Mouse (Mus musculus): ENCODE results near the gene Izumo1. TPM values are rescaled to one million over a fixed set of nuclear protein-coding genes. Genes with fewer than 3 reads are reported as not detected.

Izumo1 gene
- not detected for polyA plus RNA-seq (2014; fragmentation: Illumina TruSeq; extraction: RNeasy Lipid Tissue Mini Kit (QIAGEN cat#74804); ENCODE audit: low replicate concordance)

DNA sequence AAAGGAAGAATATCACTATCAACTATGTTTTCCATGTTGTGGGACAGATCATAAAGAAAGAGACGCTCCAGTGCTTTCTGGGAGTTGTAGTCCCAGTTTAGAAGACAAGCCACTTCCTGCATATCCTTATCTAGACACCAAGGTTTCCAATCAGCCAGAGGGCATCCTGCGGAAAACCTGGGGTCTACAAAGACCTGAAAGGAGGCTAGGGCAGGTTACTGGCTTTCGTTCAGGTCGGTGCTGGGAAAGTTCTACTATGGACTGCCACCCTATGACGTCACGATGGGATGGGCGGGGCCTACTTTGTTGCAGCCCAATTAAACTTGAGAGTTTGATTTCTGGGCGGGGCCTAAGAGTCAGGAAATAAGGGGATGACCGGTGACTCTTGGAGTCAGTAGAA, at the start of gene Izumo1:
TSS of gene Izumo1 (plus strand) at position 369 of the 400 bp plus-strand sequence.

DNA sequence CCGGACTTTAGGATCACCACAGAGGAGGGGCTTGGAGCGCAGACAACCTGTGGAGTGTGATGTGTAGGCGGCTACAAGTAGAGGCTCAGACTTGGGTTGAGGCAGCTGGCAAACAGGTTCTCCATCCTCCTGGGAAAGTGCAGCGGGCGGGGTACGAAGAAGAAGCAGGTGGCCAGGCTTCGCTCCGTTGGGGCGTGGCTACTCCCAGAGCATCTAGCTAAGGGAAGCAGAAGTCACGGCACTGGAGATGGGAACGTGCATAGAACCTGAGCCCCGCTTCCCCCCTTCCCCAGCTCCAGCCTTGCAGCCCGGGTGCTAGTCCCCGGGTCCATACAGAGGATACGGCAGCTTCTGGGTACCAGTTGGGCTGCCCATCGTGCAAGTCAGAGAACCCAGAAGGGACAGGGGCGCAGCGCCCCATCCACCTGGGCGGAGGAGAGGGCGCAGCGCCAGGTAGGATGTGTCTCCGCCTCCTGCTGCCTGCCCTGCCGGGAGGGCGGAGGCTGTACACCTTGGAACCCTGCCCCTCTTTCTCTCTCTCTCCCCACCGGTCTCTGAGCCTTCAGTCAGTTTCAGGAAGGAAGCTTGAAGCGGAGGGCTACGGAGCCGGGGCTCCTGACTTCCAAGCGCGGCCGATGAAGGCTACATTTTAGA, 4.4 kb upstream of the Izumo1 start, which contains the start of gene Fut1:
TSS of gene Fut1 (plus strand) at position 248 of the 654 bp plus-strand sequence.

DNA sequence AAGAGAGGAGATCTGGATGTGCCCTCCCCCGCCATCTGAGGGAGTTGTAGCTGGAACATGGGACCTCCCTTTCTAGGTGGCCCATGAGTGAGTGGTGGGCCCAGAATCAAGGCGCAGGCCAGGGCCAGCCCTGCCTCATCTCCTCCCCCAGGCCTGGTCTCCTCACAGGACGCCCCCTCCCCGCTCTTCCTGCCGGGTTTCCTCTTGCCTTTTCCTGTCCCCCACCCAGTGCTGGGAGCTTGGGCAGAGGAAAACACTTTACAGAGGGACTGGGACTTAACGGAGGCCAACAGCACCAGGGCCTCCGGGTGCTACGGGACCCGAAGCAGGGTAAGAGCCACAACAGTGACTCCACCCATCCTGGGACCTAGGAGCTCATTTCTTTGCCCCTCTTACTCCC, 5.7 kb downstream of the Izumo1 start, which contains the start of gene Rasip1:
TSS of gene Rasip1 (plus strand) at position 228 of the 400 bp plus-strand sequence.

DNA sequence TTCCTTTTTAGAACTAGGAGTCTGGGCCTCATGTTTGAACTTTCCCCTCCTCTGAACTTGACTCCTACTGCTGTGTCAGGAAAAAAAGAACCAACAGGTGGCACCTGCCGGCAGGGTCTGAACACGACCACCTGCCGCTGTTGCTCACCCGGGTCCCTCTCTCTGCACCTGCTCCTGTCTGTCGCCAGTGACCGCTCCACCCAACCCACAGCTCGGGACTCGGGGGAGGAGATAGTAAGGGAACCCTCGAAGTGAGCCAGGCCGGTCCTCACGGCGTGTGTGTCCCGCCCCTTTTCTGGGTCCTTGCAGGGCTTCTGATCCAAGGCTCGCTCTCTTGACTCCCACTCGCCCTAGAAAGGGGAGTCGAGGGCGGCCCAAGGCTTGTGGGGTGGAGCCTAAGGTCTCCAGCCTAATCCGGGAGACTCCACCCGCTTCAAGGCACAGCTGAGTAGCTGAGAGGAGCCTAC, 18.0 kb downstream of the Izumo1 start, which contains the start of gene Mamstr:
TSS of gene Mamstr (plus strand) at position 417 of the 467 bp plus-strand sequence.

DNA sequence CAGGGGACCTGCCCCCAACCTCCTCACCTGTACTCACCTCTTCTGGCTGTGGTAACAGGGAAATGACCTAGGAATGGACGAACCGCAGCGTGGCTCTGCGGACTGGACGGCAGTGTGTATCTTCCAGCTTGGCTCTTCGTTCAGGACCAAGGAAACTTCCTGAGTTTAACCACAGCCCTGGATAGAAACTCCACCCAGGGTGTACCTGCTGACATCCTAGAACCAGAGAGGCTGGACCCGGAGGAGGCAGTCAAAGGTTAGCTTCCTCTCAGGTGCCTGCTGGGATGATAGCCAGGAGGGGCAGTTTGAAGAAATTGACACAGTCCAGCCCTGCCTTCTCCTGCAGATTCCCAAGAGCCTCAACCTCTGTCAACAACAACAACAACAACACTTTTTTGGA, 44.5 kb downstream of the Izumo1 start, which contains the start of gene Fut2:
TSS of gene Fut2 (minus strand) at position 234 of the 400 bp plus-strand sequence.

Other genes starting within 250 kb of the Izumo1 start
- 55.6 TPM for gene Snrnp70, start 226.1 kb upstream of the Izumo1 start, polyA plus RNA-seq (2014; fragmentation: Illumina TruSeq; extraction: RNeasy Lipid Tissue Mini Kit (QIAGEN cat#74804); ENCODE audit: low replicate concordance)
- gene Kcna7, start 216.2 kb upstream of the Izumo1 start, polyA plus RNA-seq (2014; fragmentation: Illumina TruSeq; extraction: RNeasy Lipid Tissue Mini Kit (QIAGEN cat#74804); ENCODE audit: low replicate concordance), result not detected
- not detected for gene Ntf5, start 208.1 kb upstream of the Izumo1 start, polyA plus RNA-seq (2014; fragmentation: Illumina TruSeq; extraction: RNeasy Lipid Tissue Mini Kit (QIAGEN cat#74804); ENCODE audit: low replicate concordance)
- not detected for gene Lhb, start 201.0 kb upstream of the Izumo1 start, polyA plus RNA-seq (2014; fragmentation: Illumina TruSeq; extraction: RNeasy Lipid Tissue Mini Kit (QIAGEN cat#74804); ENCODE audit: low replicate concordance)
- gene Gys1, start 187.0 kb upstream of the Izumo1 start, polyA plus RNA-seq (2014; fragmentation: Illumina TruSeq; extraction: RNeasy Lipid Tissue Mini Kit (QIAGEN cat#74804); ENCODE audit: low replicate concordance), result 1.0 TPM
- not detected for gene Ruvbl2, start 183.7 kb upstream of the Izumo1 start, polyA plus RNA-seq (2014; fragmentation: Illumina TruSeq; extraction: RNeasy Lipid Tissue Mini Kit (QIAGEN cat#74804); ENCODE audit: low replicate concordance)
- gene Ftl1, start 161.9 kb upstream of the Izumo1 start, polyA plus RNA-seq (2014; fragmentation: Illumina TruSeq; extraction: RNeasy Lipid Tissue Mini Kit (QIAGEN cat#74804); ENCODE audit: low replicate concordance), result 6.2 TPM
- 1.2 TPM for gene Bax, start 154.9 kb upstream of the Izumo1 start, polyA plus RNA-seq (2014; fragmentation: Illumina TruSeq; extraction: RNeasy Lipid Tissue Mini Kit (QIAGEN cat#74804); ENCODE audit: low replicate concordance)
- not detected for gene Tulp2, start 139.9 kb upstream of the Izumo1 start, polyA plus RNA-seq (2014; fragmentation: Illumina TruSeq; extraction: RNeasy Lipid Tissue Mini Kit (QIAGEN cat#74804); ENCODE audit: low replicate concordance)
- not detected for gene Gm45808, start 135.0 kb upstream of the Izumo1 start, polyA plus RNA-seq (2014; fragmentation: Illumina TruSeq; extraction: RNeasy Lipid Tissue Mini Kit (QIAGEN cat#74804); ENCODE audit: low replicate concordance)
- gene Dhdh, start 133.0 kb upstream of the Izumo1 start, polyA plus RNA-seq (2014; fragmentation: Illumina TruSeq; extraction: RNeasy Lipid Tissue Mini Kit (QIAGEN cat#74804); ENCODE audit: low replicate concordance), result 1.6 TPM
- 48.1 TPM for gene Nucb1, start 111.4 kb upstream of the Izumo1 start, polyA plus RNA-seq (2014; fragmentation: Illumina TruSeq; extraction: RNeasy Lipid Tissue Mini Kit (QIAGEN cat#74804); ENCODE audit: low replicate concordance)
- 0.59 TPM for gene Ppp1r15a, start 95.5 kb upstream of the Izumo1 start, polyA plus RNA-seq (2014; fragmentation: Illumina TruSeq; extraction: RNeasy Lipid Tissue Mini Kit (QIAGEN cat#74804); ENCODE audit: low replicate concordance)
- not detected for gene Plekha4, start 95.5 kb upstream of the Izumo1 start, polyA plus RNA-seq (2014; fragmentation: Illumina TruSeq; extraction: RNeasy Lipid Tissue Mini Kit (QIAGEN cat#74804); ENCODE audit: low replicate concordance)
- not detected for gene Hsd17b14, start 66.9 kb upstream of the Izumo1 start, polyA plus RNA-seq (2014; fragmentation: Illumina TruSeq; extraction: RNeasy Lipid Tissue Mini Kit (QIAGEN cat#74804); ENCODE audit: low replicate concordance)
- 0.93 TPM for gene Bcat2, start 51.7 kb upstream of the Izumo1 start, polyA plus RNA-seq (2014; fragmentation: Illumina TruSeq; extraction: RNeasy Lipid Tissue Mini Kit (QIAGEN cat#74804); ENCODE audit: low replicate concordance)
- not detected for gene Fgf21, start 6.3 kb upstream of the Izumo1 start, polyA plus RNA-seq (2014; fragmentation: Illumina TruSeq; extraction: RNeasy Lipid Tissue Mini Kit (QIAGEN cat#74804); ENCODE audit: low replicate concordance)
- gene Fut1, start 4.5 kb upstream of the Izumo1 start, polyA plus RNA-seq (2014; fragmentation: Illumina TruSeq; extraction: RNeasy Lipid Tissue Mini Kit (QIAGEN cat#74804); ENCODE audit: low replicate concordance), result not detected
- gene Rasip1, start 5.7 kb downstream of the Izumo1 start, polyA plus RNA-seq (2014; fragmentation: Illumina TruSeq; extraction: RNeasy Lipid Tissue Mini Kit (QIAGEN cat#74804); ENCODE audit: low replicate concordance), result not detected
- not detected for gene Mamstr, start 18.2 kb downstream of the Izumo1 start, polyA plus RNA-seq (2014; fragmentation: Illumina TruSeq; extraction: RNeasy Lipid Tissue Mini Kit (QIAGEN cat#74804); ENCODE audit: low replicate concordance)
- gene Fut2, start 44.6 kb downstream of the Izumo1 start, polyA plus RNA-seq (2014; fragmentation: Illumina TruSeq; extraction: RNeasy Lipid Tissue Mini Kit (QIAGEN cat#74804); ENCODE audit: low replicate concordance), result 0.22 TPM
- not detected for gene Ntn5, start 62.2 kb downstream of the Izumo1 start, polyA plus RNA-seq (2014; fragmentation: Illumina TruSeq; extraction: RNeasy Lipid Tissue Mini Kit (QIAGEN cat#74804); ENCODE audit: low replicate concordance)
- not detected for gene Sec1, start 72.6 kb downstream of the Izumo1 start, polyA plus RNA-seq (2014; fragmentation: Illumina TruSeq; extraction: RNeasy Lipid Tissue Mini Kit (QIAGEN cat#74804); ENCODE audit: low replicate concordance)
- not detected for gene Car11, start 78.0 kb downstream of the Izumo1 start, polyA plus RNA-seq (2014; fragmentation: Illumina TruSeq; extraction: RNeasy Lipid Tissue Mini Kit (QIAGEN cat#74804); ENCODE audit: low replicate concordance)
- gene Dbp, start 83.3 kb downstream of the Izumo1 start, polyA plus RNA-seq (2014; fragmentation: Illumina TruSeq; extraction: RNeasy Lipid Tissue Mini Kit (QIAGEN cat#74804); ENCODE audit: low replicate concordance), result 3.8 TPM
- 1.6 TPM for gene Rpl18, start 93.6 kb downstream of the Izumo1 start, polyA plus RNA-seq (2014; fragmentation: Illumina TruSeq; extraction: RNeasy Lipid Tissue Mini Kit (QIAGEN cat#74804); ENCODE audit: low replicate concordance)
- 1.3 TPM for gene Sphk2, start 96.2 kb downstream of the Izumo1 start, polyA plus RNA-seq (2014; fragmentation: Illumina TruSeq; extraction: RNeasy Lipid Tissue Mini Kit (QIAGEN cat#74804); ENCODE audit: low replicate concordance)
- gene Fam83e, start 99.4 kb downstream of the Izumo1 start, polyA plus RNA-seq (2014; fragmentation: Illumina TruSeq; extraction: RNeasy Lipid Tissue Mini Kit (QIAGEN cat#74804); ENCODE audit: low replicate concordance), result 3.8 TPM
- not detected for gene Spaca4, start 104.0 kb downstream of the Izumo1 start, polyA plus RNA-seq (2014; fragmentation: Illumina TruSeq; extraction: RNeasy Lipid Tissue Mini Kit (QIAGEN cat#74804); ENCODE audit: low replicate concordance)
- not detected for gene Lmtk3, start 161.9 kb downstream of the Izumo1 start, polyA plus RNA-seq (2014; fragmentation: Illumina TruSeq; extraction: RNeasy Lipid Tissue Mini Kit (QIAGEN cat#74804); ENCODE audit: low replicate concordance)
- gene Sult2b1, start 162.9 kb downstream of the Izumo1 start, polyA plus RNA-seq (2014; fragmentation: Illumina TruSeq; extraction: RNeasy Lipid Tissue Mini Kit (QIAGEN cat#74804); ENCODE audit: low replicate concordance), result 5.5 TPM
- 10.0 TPM for gene Cyth2, start 192.8 kb downstream of the Izumo1 start, polyA plus RNA-seq (2014; fragmentation: Illumina TruSeq; extraction: RNeasy Lipid Tissue Mini Kit (QIAGEN cat#74804); ENCODE audit: low replicate concordance)
- not detected for gene Kcnj14, start 203.0 kb downstream of the Izumo1 start, polyA plus RNA-seq (2014; fragmentation: Illumina TruSeq; extraction: RNeasy Lipid Tissue Mini Kit (QIAGEN cat#74804); ENCODE audit: low replicate concordance)
- gene Grwd1, start 209.1 kb downstream of the Izumo1 start, polyA plus RNA-seq (2014; fragmentation: Illumina TruSeq; extraction: RNeasy Lipid Tissue Mini Kit (QIAGEN cat#74804); ENCODE audit: low replicate concordance), result not detected